Mouse (Mus musculus) MEL (cell line): ENCODE measurements at regions not wholly inside any gene's neighbourhood (a gene's known extent, or its start where the extent isn't known, plus 50 kb on each side); places are given as distances from the start of the nearest gene placed in this dataset.

ENCODE experiments used
- EP300 ChIP-seq, 2 experiments: IDR thresholded peaks; 2 replicates each; pipeline ENCODE4 v1.6.1; 2011; ENCODE audit warnings: improper control_type of control experiment in 2 of 2, low read length in 2 of 2, low read depth in 1 of 2, mild to moderate bottlenecking in 1 of 2
- RCOR1 ChIP-seq: IDR thresholded peaks from 2 replicates; pipeline ENCODE4 v1.6.1; 2012; ENCODE audit warnings: low read depth, mild to moderate bottlenecking, inconsistent platforms, low read length, improper control_type of control experiment

DNA sequence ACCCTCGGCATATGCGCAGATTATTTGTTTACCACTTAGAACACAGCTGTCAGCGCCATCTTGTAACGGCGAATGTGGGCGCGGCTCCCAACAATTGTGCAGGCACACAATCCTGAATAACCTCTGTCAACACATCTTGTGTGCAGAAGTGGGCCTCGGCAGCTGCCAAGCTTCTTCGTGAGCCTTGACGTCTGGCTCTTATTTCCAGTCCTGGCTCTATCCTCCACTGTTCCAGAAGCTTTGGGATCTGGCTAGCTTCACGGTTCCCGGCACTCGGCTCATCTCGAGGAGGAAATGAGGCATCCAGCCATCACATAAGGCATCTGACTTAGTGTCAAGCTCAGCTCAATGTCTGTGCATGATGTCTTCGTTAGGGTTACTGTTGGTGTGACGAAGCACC lies 195.8 kb upstream of the 1700012A03Rik start:
- no peak for TF ChIP-seq EP300 (IDR thresholded peaks at IDR 0.05; ENCODE audit: low read depth in 1 of 2, low read length in 2 of 2)
- no peak for TF ChIP-seq RCOR1
